14 mouse cellular contexts compared by ENCODE assay signal in the genomic region with DNA sequence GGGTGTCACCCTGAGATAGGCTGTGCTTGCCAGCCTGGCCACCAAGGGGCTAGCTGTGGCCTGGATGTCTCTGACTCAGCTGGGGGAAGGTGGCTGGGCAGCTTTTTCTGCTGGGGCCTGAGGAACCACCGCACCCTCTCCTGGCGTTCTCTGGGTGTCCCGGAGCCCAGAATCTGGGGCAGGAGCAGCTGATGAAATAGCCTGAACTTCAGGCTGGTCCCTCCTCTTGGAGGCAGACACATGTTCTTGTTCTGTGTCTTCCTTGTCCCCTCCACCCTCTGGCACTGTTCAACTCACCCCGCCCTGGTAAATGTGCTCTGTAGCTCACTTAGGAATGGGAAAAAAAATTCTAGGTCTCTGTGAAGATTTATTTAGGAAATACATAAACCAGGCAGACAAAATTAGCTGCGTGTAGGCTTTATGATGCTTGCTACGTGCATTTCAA.
DNase-seq lines count a peak whose midpoint lies in the region; ATAC-seq and TF ChIP-seq lines count a peak whose summit lies in the region.
"Had no signal": no experiment of that assay in that cellular context is flagged by ENCODE, and none has a peak within 500 bp of the region (broad histone marks: within the 10 kb centered on the region; RNA-seq: fewer than 3 reads in every experiment).

No protein-coding gene starts in this region.

- TF ChIP-seq POLR2A in heart, adult 2 months (IDR thresholded peaks at IDR 0.05; ENCODE audit: insufficient read depth, low read depth, low read length), result no peak

- peak overlapping the region; percentile 15; the same call in 1 of the 2 replicates for H3K27ac ChIP-seq in heart, adult 2 months
- H3K27ac ChIP-seq in hindbrain, embryonic 14.5 days, result no peak overlapping the region
- H3K27ac ChIP-seq: hindbrain, embryonic 12.5 days; kidney, embryonic 15.5 days; liver, embryonic 14.5 days had no signal

- H3K79me2 ChIP-seq in heart, adult 2 months (replicated peaks; ENCODE audit: control insufficient read depth, insufficient read depth, low read length), result no peaks in the 10 kb centered on the region

- no peak overlapping the region for H3K4me2 ChIP-seq in hindbrain, embryonic 14.5 days (replicated peaks)
- H3K4me2 ChIP-seq: hindbrain, embryonic 12.5 days; kidney, embryonic 15.5 days had no signal

- no peaks in the 10 kb centered on the region for H3K4me1 ChIP-seq in heart, adult 2 months (ENCODE audit: control insufficient read depth, insufficient read depth, low read length)
- no peaks in the 10 kb centered on the region for H3K4me1 ChIP-seq in hindbrain, embryonic 14.5 days (replicated peaks; ENCODE audit: control insufficient read depth, insufficient read depth, low read length)
- H3K4me1 ChIP-seq: hindbrain, embryonic 12.5 days; kidney, embryonic 15.5 days had no signal

- no peak overlapping the region for H3K4me3 ChIP-seq in heart, adult 2 months
- no peak overlapping the region for H3K4me3 ChIP-seq in hindbrain, embryonic 14.5 days (replicated peaks; ENCODE audit: low read length)
- H3K4me3 ChIP-seq: erythroblast, embryonic 14.5 days; hindbrain, embryonic 12.5 days; kidney, embryonic 15.5 days; megakaryocyte, embryonic 14.5 days had no signal

- intact Hi-C loops in heart, adult 2 months (cut with DNase I), result no loop called here

- no peak for ATAC-seq in hindbrain, embryonic 14.5 days (ENCODE audit: low FRiP score)

- no peak for TF ChIP-seq EP300 in heart, adult 2 months (IDR thresholded peaks at IDR 0.05; ENCODE audit: insufficient read depth, low read depth, low read length)

- no peak for TF ChIP-seq CTCF in heart, adult 2 months (IDR thresholded peaks at IDR 0.05)

- no peaks in the 10 kb centered on the region for H3K36me3 ChIP-seq in heart, adult 2 months (ENCODE audit: control insufficient read depth, insufficient read depth, low read length)
- H3K36me3 ChIP-seq in hindbrain, embryonic 14.5 days (replicated peaks; ENCODE audit: control insufficient read depth, insufficient read depth), result no peaks in the 10 kb centered on the region
- H3K36me3 ChIP-seq: hindbrain, embryonic 12.5 days; kidney, embryonic 15.5 days had no signal

- no peak overlapping the region for H3K9ac ChIP-seq in heart, adult 2 months (ENCODE audit: low read depth, low read length)
- H3K9ac ChIP-seq in hindbrain, embryonic 14.5 days, result no peak overlapping the region
- H3K9ac ChIP-seq: hindbrain, embryonic 12.5 days; kidney, embryonic 15.5 days; liver, embryonic 14.5 days had no signal

- no peaks in the 10 kb centered on the region for H3K9me3 ChIP-seq in hindbrain, embryonic 14.5 days (ENCODE audit: control insufficient read depth, low read length)
- H3K9me3 ChIP-seq: hindbrain, embryonic 12.5 days; kidney, embryonic 15.5 days had no signal

- 68% methylated on average over 6 of the region's 6 CpGs for WGBS in heart, adult 2 months
- WGBS in hindbrain, embryonic 14.5 days, result 85% methylated on average over 6 of the region's 6 CpGs

- DNase-seq in heart, adult 2 months, result peak; percentile 59 to 71
- no peak for DNase-seq in heart, postnatal 4 days
- peak; percentile 26 for DNase-seq in testis, postnatal 14 days (ENCODE audit: low spot score)
- no peak for DNase-seq in testis, postnatal 10 days (ENCODE audit: low spot score)
- peak; percentile 81 for DNase-seq in gastrocnemius, postnatal 25 days
- no peak for DNase-seq in hindbrain, embryonic 14.5 days (ENCODE audit: low spot score)
- no peak for DNase-seq in thymus, postnatal 36 days
- DNase-seq in liver, result no peak
- DNase-seq: cerebellum, postnatal 10 days had no signal

- H3K27me3 ChIP-seq in heart, adult 2 months (ENCODE audit: control insufficient read depth, insufficient read depth, low read length), result no peaks in the 10 kb centered on the region
- H3K27me3 ChIP-seq in hindbrain, embryonic 14.5 days (ENCODE audit: control insufficient read depth, insufficient read depth, low read length), result no peaks in the 10 kb centered on the region
- H3K27me3 ChIP-seq: hindbrain, embryonic 12.5 days; kidney, embryonic 15.5 days had no signal

Comparison
In these comparisons a context has a peak if more than half of its experiments do, and no peak if none do; other contexts are left out.
1. DNase-seq: peak in heart, adult 2 months (2 of 2), testis, postnatal 14 days (single experiment) and gastrocnemius, postnatal 25 days (single experiment); none in heart, postnatal 4 days (single experiment), testis, postnatal 10 days (single experiment), hindbrain, embryonic 14.5 days (single experiment), thymus, postnatal 36 days (0 of 2) and liver (single experiment).